Mouse (Mus musculus): ENCODE data around the gene Acadl.

- TF ChIP-seq POLR2A (IDR thresholded peaks at IDR 0.05; ENCODE audit: insufficient read depth, low read length) (no peak), CTCF (IDR thresholded peaks at IDR 0.05; ENCODE audit: low read depth, low read length) (no peak)
Measured at GRCm38 (mm10) chr1:66880217-66880616, 17.1 kb upstream of the Acadl start.

Data from ES-Bruce4 (cell line).